Mouse (Mus musculus) MEL (cell line): ENCODE measurements around the gene Slmap.

Experiments used
- CTCF ChIP-seq, 3 experiments: IDR thresholded peaks in 2 of 3; conservative IDR thresholded peaks in 1 of 3; 2 replicates each; pipeline ENCODE4 v1.5.1; 2011 to 2012; ENCODE audit warnings: low read length in 3 of 3, low read depth in 2 of 3, mild to moderate bottlenecking in 2 of 3, improper control_type of control experiment in 1 of 3, inconsistent platforms in 1 of 3, mixed read lengths in 1 of 3, moderate library complexity in 1 of 3; ENCODE audit not compliant: control insufficient read depth in 1 of 3, insufficient read depth in 1 of 3, poor library complexity in 1 of 3, severe bottlenecking in 1 of 3
- ETS1 ChIP-seq: IDR thresholded peaks from 2 replicates; pipeline ENCODE4 v1.6.1; 2012; ENCODE audit warnings: low read depth, mild to moderate bottlenecking, inconsistent platforms, low read length, improper control_type of control experiment, moderate library complexity
- MAFK ChIP-seq: IDR thresholded peaks from 2 replicates; pipeline ENCODE4 v1.6.1; 2011; ENCODE audit warnings: low read depth, mild to moderate bottlenecking, low read length, improper control_type of control experiment, borderline replicate concordance
- POLR2A ChIP-seq, 2 experiments: IDR thresholded peaks; 2 replicates each; pipeline ENCODE4 v1.6.1; 2011 to 2012; ENCODE audit warnings: low read length in 2 of 2, mild to moderate bottlenecking in 2 of 2, control low read depth in 1 of 2, improper control_type of control experiment in 1 of 2, low read depth in 1 of 2, moderate library complexity in 1 of 2; ENCODE audit not compliant: control insufficient read depth in 1 of 2, insufficient read depth in 1 of 2, poor library complexity in 1 of 2
- RCOR1 ChIP-seq: IDR thresholded peaks from 2 replicates; pipeline ENCODE4 v1.6.1; 2012; ENCODE audit warnings: low read depth, mild to moderate bottlenecking, inconsistent platforms, low read length, improper control_type of control experiment
- SIN3A ChIP-seq: IDR thresholded peaks from 2 replicates; pipeline ENCODE4 v1.6.1; 2012; ENCODE audit warnings: low read length, improper control_type of control experiment, inconsistent platforms
- TAL1 ChIP-seq: IDR thresholded peaks from 2 replicates; pipeline ENCODE4 v1.6.1; 2012; ENCODE audit warnings: mild to moderate bottlenecking, inconsistent platforms, low read length, moderate library complexity, mixed read lengths

DNA sequence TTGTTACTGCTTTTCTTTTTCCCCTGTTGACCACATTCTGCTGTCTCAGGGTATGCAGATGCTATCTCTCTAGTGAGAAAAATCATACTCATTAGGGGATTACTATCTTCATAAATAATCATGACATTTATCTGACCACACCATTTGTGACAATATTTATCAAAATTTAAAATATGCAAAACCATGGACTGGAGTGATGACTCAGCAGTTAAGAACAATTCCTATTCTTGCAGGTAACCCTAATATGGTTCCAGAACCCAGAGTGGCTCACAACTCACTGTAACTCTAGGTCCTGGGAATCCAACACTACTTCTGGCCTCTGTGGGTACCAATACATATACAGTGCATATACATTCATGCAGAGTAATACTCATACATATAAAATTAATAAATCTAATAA lies 94.7 kb downstream of the Slmap start:
- TF ChIP-seq RCOR1, result no peak
- no peak for TF ChIP-seq CTCF (IDR thresholded peaks at IDR 0.05 in 2 of 3, conservative IDR thresholded peaks at IDR 0.05 in 1 of 3; ENCODE audit: control insufficient read depth in 1 of 3, insufficient read depth in 1 of 3, low read depth in 2 of 3, low read length in 3 of 3, poor library complexity in 1 of 3, severe bottlenecking in 1 of 3)
- peak; percentile 67; the same call in 1 of the 2 replicates for TF ChIP-seq MAFK
- no peak for TF ChIP-seq SIN3A
- no peak for TF ChIP-seq POLR2A (IDR thresholded peaks at IDR 0.05; ENCODE audit: control insufficient read depth in 1 of 2, insufficient read depth in 1 of 2, low read depth in 1 of 2, low read length in 2 of 2, poor library complexity in 1 of 2)
- no peak for TF ChIP-seq TAL1
- no peak for TF ChIP-seq ETS1
